Mouse (Mus musculus) kidney, embryonic 16.5 days (tissue): Measurements from ENCODE around the gene Bmpr1b. TPM values are rescaled to one million over a fixed set of nuclear protein-coding genes. Genes with fewer than 3 reads are reported as not detected.
A peak's percentile ranks its signal among the peaks of the same experiment; 100 is the strongest.

Source experiments
- ATAC-seq: fragments of 200-750 bp; cut with Nextera tagmentation; 2 replicates; pipeline ENCODE4 v1.8.0; 2017; ENCODE audit warnings: moderate TSS enrichment; ENCODE audit not compliant: low FRiP score, low TSS enrichment
- H3K27ac ChIP-seq: fragments of 300-500 bp; sonication (generic); 2 replicates; pipeline ENCODE4 v1.5.1; 2014; ENCODE audit warnings: low read length
- H3K27me3 ChIP-seq: fragments of 300-500 bp; sonication (generic); 2 replicates; pipeline ENCODE4 v1.6.1; 2014; ENCODE audit warnings: low read length, control low read depth, mixed read lengths; ENCODE audit not compliant: insufficient read depth
- H3K36me3 ChIP-seq: fragments of 300-500 bp; sonication (generic); 2 replicates; pipeline ENCODE4 v1.6.1; 2014; ENCODE audit warnings: low read length, control low read depth, mixed read lengths; ENCODE audit not compliant: insufficient read depth
- H3K4me1 ChIP-seq: fragments of 300-500 bp; sonication (generic); 2 replicates; pipeline ENCODE4 v1.6.1; 2014; ENCODE audit warnings: low read length, control low read depth, mixed read lengths; ENCODE audit not compliant: insufficient read depth
- H3K4me2 ChIP-seq: fragments of 300-500 bp; sonication (generic); replicated peaks from 2 replicates; pipeline ENCODE4 v1.6.1; 2014; ENCODE audit warnings: low read depth, low read length
- H3K4me3 ChIP-seq: fragments of 300-500 bp; sonication (generic); 2 replicates; pipeline ENCODE4 v1.5.1; 2014; ENCODE audit warnings: mild to moderate bottlenecking, low read length
- H3K9ac ChIP-seq: fragments of 300-500 bp; sonication (generic); replicated peaks from 2 replicates; pipeline ENCODE4 v1.6.1; 2014; ENCODE audit warnings: low read length
- H3K9me3 ChIP-seq: fragments of 300-500 bp; sonication (generic); 2 replicates; pipeline ENCODE4 v1.6.1; 2016; ENCODE audit warnings: low read length, control low read depth
- WGBS: fragments of 180-500 bp; shearing (Covaris S2); extraction: QIAGEN DNeasy Blood & Tissue Kit; methylation state at CpG from one replicate; pipeline ENCODE4 v1.1.7; 2014; 5-methylcytosine and 5-hydroxymethylcytosine counted together
- polyA plus RNA-seq: library from polyadenylated mRNA; unstranded; fragments of >200 nt; fragmentation: Nextera tagmentation; extraction: Ambion mirVana; gene quantifications from 2 replicates; pipeline ENCODE4 v1.2.1, GENCODE M21; 2015

Bmpr1b gene
- polyA plus RNA-seq, 1 experiment from 2014 or later, result 8.8 TPM

DNA sequence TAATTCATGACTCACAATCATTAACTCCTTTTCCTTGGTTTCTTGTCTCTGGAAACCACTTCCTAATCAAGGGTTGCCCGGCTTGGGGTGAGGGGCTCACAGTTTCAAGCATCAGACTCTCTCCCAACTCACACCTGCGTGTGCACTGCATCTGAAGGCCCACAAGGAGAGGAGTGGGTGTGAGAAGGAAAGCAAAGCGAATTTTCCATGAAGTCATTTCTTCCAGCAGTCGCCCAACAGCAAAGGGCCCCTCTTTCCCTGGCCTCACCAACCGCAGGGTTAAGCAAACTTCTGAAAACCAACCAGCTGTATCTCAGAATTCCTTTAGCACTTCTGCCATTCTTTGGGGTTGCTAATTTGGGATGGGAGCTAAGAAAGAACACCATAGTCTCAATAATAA lies 46.8 kb downstream of the Bmpr1b start:
- 73% methylated on average over 5 of the region's 5 CpGs for WGBS
- ATAC-seq, result no peak
- Histone ChIP-seq H3K36me3 (no peaks in the 10 kb centered on the region), H3K4me3 (no peak overlapping the region), H3K4me1 (peaks cover 32% of the 10 kb centered on the region), H3K27me3 (no peaks in the 10 kb centered on the region), H3K9ac (no peak overlapping the region), H3K9me3 (no peaks in the 10 kb centered on the region), H3K27ac (no peak overlapping the region), H3K4me2 (no peak overlapping the region)

DNA sequence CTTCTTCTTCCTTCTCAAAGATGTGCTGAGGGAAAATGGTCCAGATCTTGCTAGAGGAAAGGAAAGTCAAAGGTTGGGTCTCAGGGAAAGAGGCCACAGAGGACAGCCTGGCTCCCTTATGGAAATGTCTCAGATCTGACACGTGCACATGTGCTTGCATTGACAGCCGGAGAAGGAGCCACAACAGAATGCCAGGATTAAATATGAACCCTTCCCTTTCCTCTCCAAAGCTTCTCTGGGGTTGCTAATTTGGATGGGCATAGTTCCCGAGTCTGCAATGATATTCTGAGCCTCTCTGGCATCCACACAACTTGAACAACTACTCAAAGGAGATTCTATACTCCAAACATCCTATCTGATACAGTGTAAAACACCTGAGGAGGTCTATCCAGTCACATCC lies 48.4 kb downstream of the Bmpr1b start:
- Histone ChIP-seq H3K9me3 (no peaks in the 10 kb centered on the region), H3K36me3 (no peaks in the 10 kb centered on the region), H3K27me3 (no peaks in the 10 kb centered on the region), H3K9ac (no peak overlapping the region), H3K4me2 (no peak overlapping the region), H3K27ac (no peak overlapping the region), H3K4me1 (peaks cover 33% of the 10 kb centered on the region), H3K4me3 (no peak overlapping the region)
- ATAC-seq, result no peak
- WGBS, result 82% methylated on average over 3 of the region's 3 CpGs

DNA sequence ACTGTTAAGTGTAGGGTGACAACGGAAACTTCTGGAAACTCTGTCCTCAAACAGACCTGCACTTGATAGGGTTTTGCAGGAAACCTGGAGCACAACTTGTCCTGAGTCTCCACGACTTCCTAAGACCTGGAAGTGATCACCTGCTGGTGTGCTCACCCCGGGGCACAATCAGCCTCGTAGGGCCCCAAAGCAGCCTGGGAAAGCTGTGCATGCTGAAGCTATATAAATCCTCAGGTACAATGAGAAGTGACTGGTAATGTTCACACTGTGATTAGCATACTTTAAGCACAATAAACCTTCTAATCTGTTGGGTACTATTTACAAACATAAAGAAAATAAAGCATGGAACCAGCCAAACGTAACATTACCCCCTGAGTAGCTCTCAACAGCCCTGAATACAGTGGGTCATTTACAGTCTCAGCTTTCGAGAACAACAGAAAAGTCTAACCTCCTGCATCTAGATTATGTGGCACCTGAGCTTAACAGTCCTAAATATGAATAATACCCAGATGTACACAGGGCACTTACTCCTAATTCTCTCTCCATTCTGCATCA lies 54.4 kb downstream of the Bmpr1b start:
- H3K4me3 ChIP-seq, result no peak overlapping the region
- no peaks in the 10 kb centered on the region for H3K27me3 ChIP-seq
- no peaks in the 10 kb centered on the region for H3K36me3 ChIP-seq
- WGBS, result 36% methylated on average over 6 of the region's 6 CpGs
- H3K27ac ChIP-seq, result peak overlapping the region; percentile 87
- peaks cover 48% of the 10 kb centered on the region for H3K4me1 ChIP-seq
- H3K9ac ChIP-seq, result no peak overlapping the region
- H3K9me3 ChIP-seq, result no peaks in the 10 kb centered on the region
- peak; percentile 66 for ATAC-seq
- H3K4me2 ChIP-seq, result 0 out of 2 replicates have a peak overlapping the region, but pooled peaks have one; percentile 1

DNA sequence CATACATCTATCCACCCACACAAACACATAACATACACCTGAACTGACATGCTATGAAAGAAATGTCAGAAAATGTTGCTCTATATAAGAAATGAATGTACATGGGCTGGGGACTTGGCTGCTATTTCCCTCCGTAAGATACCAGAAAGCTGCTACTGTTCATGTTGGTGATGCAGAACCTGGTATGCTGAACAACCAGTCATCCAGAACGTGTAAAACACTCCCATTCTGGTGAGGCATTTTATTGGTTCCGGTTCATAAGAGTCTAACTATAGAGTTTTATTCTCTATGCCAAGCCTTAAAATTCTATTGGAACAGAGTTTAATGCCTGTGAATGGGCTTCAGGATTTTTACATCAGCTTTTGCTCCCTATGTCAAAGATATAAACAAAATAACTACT lies 55.0 kb downstream of the Bmpr1b start:
- Histone ChIP-seq H3K9me3 (no peaks in the 10 kb centered on the region), H3K36me3 (no peaks in the 10 kb centered on the region), H3K4me3 (no peak overlapping the region), H3K4me2 (no peak overlapping the region), H3K27ac (peak overlapping the region; percentile 76), H3K9ac (no peak overlapping the region), H3K4me1 (peaks cover 53% of the 10 kb centered on the region), H3K27me3 (no peaks in the 10 kb centered on the region)
- WGBS, result 43% methylated on average over 3 of the region's 3 CpGs
- ATAC-seq, result peak; percentile 87

DNA sequence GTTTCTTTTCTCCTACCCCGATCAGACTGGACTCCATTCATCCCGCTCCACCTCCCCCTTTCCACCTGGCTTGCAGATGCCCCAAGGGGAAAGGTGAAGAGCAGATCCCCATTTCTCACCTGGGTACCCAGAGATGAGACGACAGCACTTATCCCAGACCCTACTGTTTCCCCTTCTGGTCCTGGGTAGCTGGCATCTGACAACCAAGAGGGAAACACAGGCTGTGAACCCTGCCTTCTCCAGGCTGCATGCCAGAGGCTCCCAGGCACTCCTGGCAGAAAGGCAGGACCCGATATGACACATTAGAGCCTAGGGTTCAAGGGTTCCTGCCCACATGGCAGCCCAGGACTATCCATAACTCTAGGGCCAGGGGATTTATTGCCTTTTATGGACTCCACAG lies 56.0 kb downstream of the Bmpr1b start:
- H3K9me3 ChIP-seq, result no peaks in the 10 kb centered on the region
- H3K9ac ChIP-seq, result no peak overlapping the region
- ATAC-seq, result no peak
- peaks cover 47% of the 10 kb centered on the region for H3K4me1 ChIP-seq
- H3K27ac ChIP-seq, result no peak overlapping the region
- no peaks in the 10 kb centered on the region for H3K36me3 ChIP-seq
- no peak overlapping the region for H3K4me3 ChIP-seq
- WGBS, result 69% methylated on average over 4 of the region's 4 CpGs
- H3K27me3 ChIP-seq, result no peaks in the 10 kb centered on the region
- H3K4me2 ChIP-seq, result no peak overlapping the region

DNA sequence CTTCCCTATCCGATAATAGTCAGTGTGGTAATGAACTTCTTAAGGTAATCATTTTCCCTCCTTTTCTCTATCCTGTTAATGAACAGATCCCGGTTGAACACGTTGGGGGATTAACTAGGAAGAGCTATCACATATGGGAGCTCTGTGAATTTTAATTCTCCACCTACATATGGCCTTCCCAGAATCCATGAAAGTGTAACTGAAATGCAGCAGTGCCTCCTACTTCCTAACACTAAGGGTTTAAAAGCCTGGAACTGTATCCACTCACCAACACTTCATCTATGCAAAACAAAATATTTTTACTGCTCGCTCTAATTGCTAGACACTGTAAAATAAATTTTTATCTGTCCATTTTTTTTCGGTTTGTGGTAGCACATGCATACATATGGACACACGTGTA lies 63.0 kb downstream of the Bmpr1b start:
- 0 out of 2 replicates have a peak, but pooled peaks cover 2% of the 10 kb centered on the region for H3K36me3 ChIP-seq
- H3K27me3 ChIP-seq, result no peaks in the 10 kb centered on the region
- H3K9me3 ChIP-seq, result no peaks in the 10 kb centered on the region
- no peak overlapping the region for H3K4me2 ChIP-seq
- 0 out of 2 replicates have a peak, but pooled peaks cover 8% of the 10 kb centered on the region for H3K4me1 ChIP-seq
- no peak overlapping the region for H3K4me3 ChIP-seq
- no peak overlapping the region for H3K9ac ChIP-seq
- H3K27ac ChIP-seq, result no peak overlapping the region
- ATAC-seq, result no peak
- 85% methylated on average over 6 of the region's 6 CpGs for WGBS

DNA sequence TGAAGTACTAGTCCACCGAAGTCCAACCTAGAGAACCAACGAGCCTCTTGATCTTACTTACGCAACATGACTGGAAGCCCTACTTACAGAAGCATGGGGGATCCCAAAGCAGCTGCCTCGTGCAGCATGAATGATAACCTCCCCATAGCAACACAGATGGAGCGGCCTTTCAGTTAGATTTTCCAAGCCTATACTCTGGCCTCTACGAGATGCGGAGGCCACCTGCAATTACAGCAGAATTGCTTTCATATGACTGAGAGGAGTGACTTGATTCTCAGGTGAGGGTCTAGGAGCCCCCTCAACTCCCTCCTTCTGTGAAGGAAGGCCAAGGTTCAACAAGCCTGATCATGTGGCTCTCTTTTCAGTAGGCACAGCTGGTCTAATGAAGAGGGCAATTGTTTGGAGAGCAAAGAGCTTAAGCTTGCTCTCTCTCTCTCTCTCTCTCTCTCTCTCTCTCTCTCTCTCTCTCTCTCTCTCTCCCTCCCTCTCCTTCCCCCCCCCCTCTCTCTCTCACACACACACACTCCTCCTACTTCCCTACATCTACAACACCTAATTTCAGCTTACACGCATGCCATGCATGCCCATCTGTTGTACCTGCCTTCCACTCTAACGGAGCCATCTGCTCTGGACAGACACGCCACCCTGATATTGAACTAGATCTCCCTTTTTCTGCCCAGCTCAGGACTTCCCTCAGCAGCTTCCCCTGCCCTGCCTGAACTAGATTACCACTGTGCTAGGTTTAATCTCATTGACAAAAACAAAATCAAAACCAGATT lies 65.0 kb downstream of the Bmpr1b start:
- ATAC-seq, result no peak
- WGBS, result 88% methylated on average over 10 of the region's 10 CpGs
- Histone ChIP-seq H3K4me2 (no peak overlapping the region), H3K4me3 (no peak overlapping the region), H3K9ac (no peak overlapping the region), H3K36me3 (0 out of 2 replicates have a peak, but pooled peaks cover 2% of the 10 kb centered on the region), H3K9me3 (no peaks in the 10 kb centered on the region), H3K4me1 (no peaks in the 10 kb centered on the region), H3K27me3 (no peaks in the 10 kb centered on the region), H3K27ac (no peak overlapping the region)

DNA sequence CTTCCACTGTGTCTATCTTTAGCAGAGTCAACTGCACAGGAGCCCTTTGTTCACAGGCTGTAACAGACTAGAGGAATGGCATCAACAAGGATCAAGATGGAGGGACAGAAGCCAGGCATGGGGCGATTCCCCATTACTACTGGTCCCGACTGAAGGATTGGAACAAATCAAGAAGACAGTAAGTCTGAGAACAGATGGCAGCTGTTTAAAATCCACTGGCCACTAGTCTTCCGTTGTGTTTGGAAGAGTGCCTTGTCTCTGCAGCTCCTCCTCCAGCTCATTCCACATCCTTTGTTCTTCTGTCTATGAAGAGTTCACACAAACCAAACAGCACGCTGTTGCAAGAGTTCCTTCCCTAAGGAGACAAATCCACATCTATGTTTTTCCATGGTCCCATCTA lies 65.6 kb downstream of the Bmpr1b start:
- Histone ChIP-seq H3K27ac (no peak overlapping the region), H3K27me3 (no peaks in the 10 kb centered on the region), H3K4me3 (no peak overlapping the region), H3K9me3 (no peaks in the 10 kb centered on the region), H3K4me1 (no peaks in the 10 kb centered on the region), H3K36me3 (0 out of 2 replicates have a peak, but pooled peaks cover 2% of the 10 kb centered on the region), H3K4me2 (no peak overlapping the region), H3K9ac (no peak overlapping the region)
- ATAC-seq, result no peak
- WGBS, result 75% methylated on average over 4 of the region's 4 CpGs

DNA sequence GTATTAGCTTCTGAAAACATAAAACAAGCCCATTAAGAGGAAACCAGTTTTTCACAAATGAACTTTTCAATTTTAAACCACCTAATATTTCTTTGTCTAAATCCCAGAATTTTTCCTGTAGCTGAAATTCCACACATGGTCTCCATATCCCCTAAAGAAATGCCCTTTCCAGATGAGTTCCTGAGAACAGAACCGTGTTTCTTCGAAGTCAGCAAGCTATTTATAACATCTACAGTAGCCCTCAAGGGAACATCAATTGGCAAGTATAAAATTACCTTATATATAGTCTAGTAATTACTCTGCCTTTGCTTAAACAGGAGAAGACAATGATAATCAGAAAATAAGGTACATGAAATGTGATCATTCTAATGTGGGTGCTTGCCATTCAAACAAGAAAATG lies 70.1 kb downstream of the Bmpr1b start:
- 14% methylated on average over 2 of the region's 2 CpGs for WGBS
- H3K4me3 ChIP-seq, result no peak overlapping the region
- H3K9me3 ChIP-seq, result no peaks in the 10 kb centered on the region
- H3K36me3 ChIP-seq, result no peaks in the 10 kb centered on the region
- no peak overlapping the region for H3K4me2 ChIP-seq
- no peak overlapping the region for H3K9ac ChIP-seq
- no peak overlapping the region for H3K27ac ChIP-seq
- no peaks in the 10 kb centered on the region for H3K4me1 ChIP-seq
- ATAC-seq, result no peak
- H3K27me3 ChIP-seq, result no peaks in the 10 kb centered on the region

DNA sequence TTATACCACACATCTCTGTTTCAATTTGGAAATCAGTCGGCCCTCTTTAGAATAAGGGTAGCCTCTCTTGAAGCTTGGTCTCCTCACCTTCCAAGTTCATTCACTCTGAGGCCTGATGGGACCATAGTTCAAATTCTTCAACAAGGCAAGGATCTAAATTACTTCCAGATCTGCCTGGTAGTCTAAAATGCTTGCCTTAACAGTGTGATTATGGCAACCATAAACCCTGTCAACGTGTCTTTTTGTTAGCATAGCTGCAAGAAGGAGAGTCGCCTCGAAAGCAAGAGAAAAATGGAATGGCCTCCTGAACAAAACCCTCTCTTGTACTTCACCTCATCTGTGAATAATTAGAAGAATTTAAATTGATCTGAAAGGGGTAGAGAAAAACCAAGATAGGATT lies 75.2 kb downstream of the Bmpr1b start:
- H3K27ac ChIP-seq, result no peak overlapping the region
- no peaks in the 10 kb centered on the region for H3K36me3 ChIP-seq
- H3K4me2 ChIP-seq, result no peak overlapping the region
- 72% methylated on average over 4 of the region's 4 CpGs for WGBS
- H3K9me3 ChIP-seq, result no peaks in the 10 kb centered on the region
- H3K27me3 ChIP-seq, result no peaks in the 10 kb centered on the region
- ATAC-seq, result no peak
- H3K9ac ChIP-seq, result no peak overlapping the region
- H3K4me3 ChIP-seq, result no peak overlapping the region
- no peaks in the 10 kb centered on the region for H3K4me1 ChIP-seq
